Mouse (Mus musculus): ENCODE data around the gene Hspa8.
"Not testable (repeated sequence)": the region's sequence is repeated elsewhere in the genome, so short reads cannot be mapped to it uniquely, and the experiment has no call there.

Hspa8 gene

GRCm38 (mm10) chr9:40784374-40784967 lies 16.3 kb upstream of the Hspa8 start:
- DNase-seq (ENCODE audit: low read depth, low spot score) = no peak

- DNase-seq (ENCODE audit: low read depth, low spot score) = no peak
Observed at GRCm38 (mm10) chr9:40785452-40785851, 15.3 kb upstream of the Hspa8 start.

- DNase-seq (ENCODE audit: low read depth, low spot score) = not testable (repeated sequence)
Observed at GRCm38 (mm10) chr9:40786820-40787219, 14.0 kb upstream of the Hspa8 start.

- DNase-seq (ENCODE audit: low read depth, low spot score) = no peak
Observed at GRCm38 (mm10) chr9:40791864-40792633, 8.7 kb upstream of the Hspa8 start.

DNA sequence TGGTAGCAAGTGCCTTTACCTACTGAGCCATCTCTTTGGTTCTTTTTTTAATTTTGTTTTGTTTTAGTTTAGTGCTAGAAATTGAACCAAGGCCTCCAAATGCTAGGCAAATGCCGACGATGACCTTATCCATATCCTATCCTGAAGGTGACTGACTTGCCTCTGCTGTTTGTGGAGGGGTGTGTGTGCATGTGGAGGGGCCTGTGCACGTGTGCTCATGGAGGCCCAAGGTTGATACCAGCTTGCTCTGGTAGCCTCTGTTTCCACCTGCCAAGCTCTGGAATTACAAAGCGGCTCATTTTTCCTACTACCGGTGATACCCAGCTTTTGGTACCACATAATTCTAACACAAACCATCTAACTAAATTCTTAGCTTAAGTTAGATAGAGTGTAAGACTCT lies 7.2 kb upstream of the Hspa8 start:
- DNase-seq (ENCODE audit: low read depth, low spot score) = no peak

GRCm38 (mm10) chr9:40794251-40794650 lies 6.5 kb upstream of the Hspa8 start:
- DNase-seq (ENCODE audit: low read depth, low spot score) = no peak

GRCm38 (mm10) chr9:40794926-40795325 lies 5.9 kb upstream of the Hspa8 start:
- DNase-seq (ENCODE audit: low read depth, low spot score) = no peak

DNA sequence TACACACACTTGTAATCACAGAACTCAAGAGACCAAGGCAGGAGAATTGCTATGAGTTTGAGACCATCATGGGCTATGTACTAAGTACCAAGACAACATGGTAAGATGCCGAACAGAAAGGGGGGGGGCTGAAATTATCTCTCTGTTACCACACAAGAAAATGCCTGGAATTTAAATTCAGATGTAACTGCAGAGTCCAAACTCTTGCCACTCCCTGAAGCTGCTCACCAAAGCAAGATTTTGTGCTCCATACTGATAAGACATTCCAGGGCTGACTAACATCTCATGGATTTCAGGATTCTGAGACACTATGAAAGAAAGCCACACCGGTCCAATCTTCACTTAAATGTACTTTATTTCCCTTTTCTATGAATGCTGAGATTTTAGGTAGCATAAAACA lies 5.2 kb upstream of the Hspa8 start:
- no peak for DNase-seq (ENCODE audit: low read depth, low spot score)

- DNase-seq (ENCODE audit: low read depth, low spot score) = no peak
Observed at GRCm38 (mm10) chr9:40796054-40796453, 4.7 kb upstream of the Hspa8 start.

DNA sequence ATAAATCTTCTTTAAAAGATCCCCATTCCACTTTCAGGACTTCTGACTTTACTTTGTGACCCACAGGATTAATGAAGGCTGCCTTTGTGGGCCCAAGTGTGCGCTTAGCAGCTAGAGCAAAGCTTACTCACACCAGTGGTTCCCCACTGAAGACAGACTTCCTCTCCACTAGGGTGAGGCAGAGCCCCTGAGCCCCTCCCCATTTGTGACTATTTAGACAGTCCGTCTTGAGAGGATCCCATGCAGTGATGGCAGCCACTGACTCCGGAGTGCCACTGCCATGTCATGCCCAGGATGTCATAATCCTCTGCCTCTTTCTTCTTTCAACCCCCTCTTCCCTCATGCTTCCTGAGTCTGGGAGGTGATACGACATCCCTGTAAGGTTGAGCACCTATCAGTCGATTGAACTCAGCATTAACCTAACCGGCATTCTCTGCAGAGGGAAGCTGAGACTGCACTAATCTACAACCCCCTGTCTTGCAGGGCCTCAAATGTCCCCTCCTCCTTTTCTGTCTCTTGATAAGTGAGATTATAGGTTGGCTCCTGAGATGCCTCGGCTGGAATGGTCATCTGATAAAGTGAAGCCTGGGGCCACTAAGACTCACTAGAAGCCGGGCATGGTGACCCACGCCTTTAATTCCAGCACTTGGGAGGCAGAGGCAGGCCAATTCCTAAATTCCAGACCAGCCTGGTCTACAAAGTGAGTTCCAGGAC lies 2.4 kb upstream of the Hspa8 start:
- no peak for DNase-seq (ENCODE audit: low read depth, low spot score)

DNA sequence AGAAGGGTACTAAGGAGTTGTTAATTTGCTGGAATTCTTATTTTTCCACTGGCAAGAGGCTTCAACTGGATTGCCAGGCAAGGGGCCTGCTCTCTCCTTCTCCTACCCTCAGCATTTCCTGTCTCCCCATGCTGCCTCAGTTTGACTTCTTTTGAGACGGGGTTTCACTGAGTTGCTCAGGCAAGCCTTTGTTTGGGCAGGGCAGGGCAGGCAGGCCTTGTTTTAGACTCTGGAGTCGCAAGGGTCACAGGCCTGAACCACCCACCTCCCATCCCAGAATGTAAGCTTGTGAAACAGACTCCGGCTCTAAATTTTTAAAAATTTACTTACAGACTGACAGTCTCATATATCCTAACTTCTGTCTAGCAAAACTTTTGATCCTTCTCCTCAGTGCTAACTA lies 1.7 kb upstream of the Hspa8 start:
- no peak for DNase-seq (ENCODE audit: low read depth, low spot score)

- peak; percentile 81 for DNase-seq (ENCODE audit: low read depth, low spot score)
Observed at GRCm38 (mm10) chr9:40799837-40800501, 815 bp upstream of the Hspa8 start.

DNA sequence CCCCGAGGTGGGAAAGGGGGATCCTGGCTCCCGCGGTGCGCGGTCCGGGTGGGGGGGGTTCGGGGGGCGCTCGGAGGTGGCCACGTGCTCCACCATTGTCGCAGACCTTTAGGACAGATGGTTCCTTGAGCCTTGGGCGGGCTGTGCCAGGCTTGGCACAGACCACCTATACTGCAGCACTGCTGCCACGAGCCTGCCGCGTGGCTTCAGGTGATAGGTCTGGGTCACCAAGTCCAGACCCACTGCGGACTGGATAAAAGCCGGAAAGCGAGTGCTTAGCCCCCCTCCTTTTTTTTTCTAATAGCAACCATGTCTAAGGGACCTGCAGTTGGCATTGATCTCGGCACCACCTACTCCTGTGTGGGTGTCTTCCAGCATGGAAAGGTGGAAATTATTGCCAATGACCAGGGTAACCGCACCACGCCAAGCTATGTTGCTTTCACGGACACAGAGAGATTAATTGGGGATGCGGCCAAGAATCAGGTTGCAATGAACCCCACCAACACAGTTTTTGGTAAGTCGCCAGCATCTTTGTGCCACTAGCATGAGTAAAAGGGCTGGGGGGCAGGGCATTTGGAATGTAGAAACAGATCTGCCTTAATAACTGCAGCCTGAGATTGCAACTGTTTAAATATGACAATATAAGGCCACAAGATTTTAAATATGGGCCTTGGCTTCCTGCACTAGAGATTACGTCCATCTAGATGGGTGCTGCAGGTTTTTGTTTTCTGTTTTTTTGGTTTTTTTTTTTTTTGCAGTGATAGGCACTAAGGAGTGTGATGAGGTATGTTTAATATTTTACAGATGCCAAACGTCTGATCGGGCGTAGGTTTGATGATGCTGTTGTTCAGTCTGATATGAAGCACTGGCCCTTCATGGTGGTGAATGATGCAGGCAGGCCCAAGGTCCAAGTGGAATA lies 1.1 kb downstream of the Hspa8 start:
- peak; percentile 57 for DNase-seq (ENCODE audit: low read depth, low spot score)

DNA sequence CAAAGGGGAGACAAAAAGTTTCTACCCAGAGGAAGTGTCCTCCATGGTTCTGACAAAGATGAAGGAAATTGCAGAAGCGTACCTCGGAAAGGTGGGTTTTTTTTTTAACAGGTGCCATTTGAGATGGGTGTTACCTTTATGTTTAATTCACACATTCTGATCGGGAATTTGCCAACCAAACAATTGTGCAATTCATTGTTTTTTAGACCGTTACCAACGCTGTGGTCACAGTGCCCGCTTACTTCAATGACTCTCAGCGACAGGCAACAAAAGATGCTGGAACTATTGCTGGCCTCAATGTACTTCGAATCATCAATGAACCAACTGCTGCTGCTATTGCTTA lies 1.7 kb downstream of the Hspa8 start:
- not testable (repeated sequence) for DNase-seq (ENCODE audit: low read depth, low spot score)

GRCm38 (mm10) chr9:40804576-40804975 lies 3.8 kb downstream of the Hspa8 start:
- DNase-seq (ENCODE audit: low read depth, low spot score) = peak; percentile 29

DNA sequence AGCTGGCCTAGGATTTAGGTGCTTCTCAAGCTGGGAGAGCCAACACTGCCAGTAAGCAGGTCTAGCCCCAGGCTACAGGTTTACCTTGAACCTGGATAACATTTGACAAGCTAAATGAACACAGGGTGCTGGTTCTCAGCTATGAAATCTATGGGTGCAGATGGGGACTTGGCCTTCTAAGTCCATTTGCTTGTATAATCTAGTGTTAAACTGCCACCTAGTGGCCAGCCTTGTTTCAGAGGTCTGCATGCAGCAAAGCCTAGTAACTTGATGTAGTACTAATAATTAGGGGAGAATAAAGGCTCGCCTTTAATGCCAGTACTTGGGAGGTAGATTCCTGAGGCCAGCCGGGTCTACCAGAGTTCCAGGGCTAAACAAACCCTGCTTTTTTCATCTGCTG lies 4.5 kb downstream of the Hspa8 start:
- peak; percentile 90 for DNase-seq (ENCODE audit: low read depth, low spot score)

DNA sequence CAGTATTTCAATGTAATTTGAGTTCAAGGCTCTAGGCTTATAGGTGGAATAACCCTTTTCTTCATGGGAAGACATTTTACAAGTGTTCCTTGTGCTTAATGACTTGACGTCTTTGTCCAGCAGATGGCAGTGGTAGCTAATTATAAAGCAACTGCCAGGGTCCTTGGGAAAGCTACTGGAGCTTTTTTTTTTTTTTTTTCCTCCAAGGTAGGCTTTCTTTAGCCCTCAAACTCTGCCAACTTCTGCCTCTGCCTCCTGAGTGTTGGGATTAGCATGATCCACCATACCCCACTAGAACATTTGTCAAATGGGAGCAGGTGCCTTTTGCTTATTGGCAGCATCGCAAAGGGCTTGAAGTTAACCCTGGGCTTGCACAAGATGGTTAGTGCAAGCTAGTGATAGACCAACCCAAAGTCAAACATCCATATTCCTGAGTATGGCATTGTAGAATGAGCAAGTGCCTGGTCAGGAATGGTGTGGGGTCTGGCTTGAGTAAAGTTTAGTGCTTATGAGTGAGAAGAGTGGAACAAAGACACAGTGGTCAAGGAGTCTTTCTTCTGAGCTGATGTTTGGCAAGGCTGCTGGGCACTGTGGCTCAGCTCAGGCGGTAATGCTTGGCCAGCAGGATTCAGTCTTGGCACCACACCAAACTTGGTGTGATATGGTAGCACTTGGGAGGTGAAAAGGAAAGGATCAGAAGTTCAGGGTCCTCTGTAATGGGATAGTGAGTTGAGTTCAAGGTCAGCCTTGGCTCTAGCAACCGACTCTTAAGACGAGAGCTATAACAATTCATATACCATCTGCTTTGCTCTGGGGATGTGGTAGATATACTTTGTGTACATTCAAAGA lies 5.9 kb downstream of the Hspa8 start:
- peak; percentile 71 for DNase-seq (ENCODE audit: low read depth, low spot score)

- DNase-seq (ENCODE audit: low read depth, low spot score) = peak; percentile 19
Observed at GRCm38 (mm10) chr9:40807289-40807920, 6.6 kb downstream of the Hspa8 start.

- no peak for DNase-seq (ENCODE audit: low read depth, low spot score)
Observed at GRCm38 (mm10) chr9:40808061-40808906, 7.5 kb downstream of the Hspa8 start.

Data from CD4-positive, CD25-positive, alpha-beta regulatory T cell, adult 2 months (primary cell).